Mouse (Mus musculus): ENCODE measurements at regions not wholly inside any gene's neighbourhood (a gene's known extent, or its start where the extent isn't known, plus 50 kb on each side); places are given as distances from the start of the nearest gene placed in this dataset.

DNA sequence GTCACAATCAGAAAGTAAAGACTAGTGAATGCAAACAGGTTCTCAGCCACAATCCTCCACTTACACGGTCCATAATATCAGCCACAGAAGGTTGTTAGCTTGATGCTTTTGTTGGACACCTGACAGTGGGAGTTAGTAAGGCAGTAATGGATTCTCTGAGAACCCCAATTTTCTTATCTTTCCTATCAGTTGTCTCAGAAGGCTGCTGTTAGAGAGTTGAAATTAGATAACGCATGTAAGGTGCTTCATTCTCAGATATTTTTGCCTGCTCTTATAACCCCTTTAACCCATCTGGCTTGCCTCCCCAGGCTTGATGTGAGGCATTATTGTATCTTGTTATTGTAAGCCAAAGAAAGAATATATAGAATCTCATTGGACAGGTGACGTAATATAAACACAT, 63.0 kb upstream of the Ube2e3 start:
- DNase-seq (ENCODE audit: low spot score): no peak
- intact Hi-C loops (cut with DNase I): no loop called here

- intact Hi-C loops (cut with DNase I): no loop called here
- DNase-seq (ENCODE audit: low spot score): no peak
These were observed 64.4 kb upstream of the Ube2e3 start for GRCm38 (mm10) chr2:78803543-78803942.

DNA sequence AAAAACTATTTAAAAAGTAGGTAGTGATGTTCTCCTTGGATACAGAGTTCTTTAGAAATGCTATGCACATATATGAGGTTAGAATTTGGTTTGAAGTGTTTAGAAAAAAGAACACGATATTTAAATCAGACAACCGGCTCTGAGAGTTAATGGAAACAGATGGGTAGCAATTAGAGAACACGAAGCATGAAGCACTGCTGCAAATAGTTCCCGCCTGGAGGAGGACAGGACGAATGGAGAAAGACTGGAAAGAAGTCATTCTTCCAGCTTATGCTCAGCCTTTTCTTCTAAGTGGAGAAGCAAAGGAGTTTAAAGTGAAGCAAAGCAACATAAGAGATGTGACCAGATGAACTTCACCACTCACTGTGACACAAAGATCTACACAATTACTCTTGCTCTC, 72.5 kb upstream of the Ube2e3 start:
- intact Hi-C loops (cut with DNase I): no loop called here
- DNase-seq (ENCODE audit: low spot score): no peak

DNA sequence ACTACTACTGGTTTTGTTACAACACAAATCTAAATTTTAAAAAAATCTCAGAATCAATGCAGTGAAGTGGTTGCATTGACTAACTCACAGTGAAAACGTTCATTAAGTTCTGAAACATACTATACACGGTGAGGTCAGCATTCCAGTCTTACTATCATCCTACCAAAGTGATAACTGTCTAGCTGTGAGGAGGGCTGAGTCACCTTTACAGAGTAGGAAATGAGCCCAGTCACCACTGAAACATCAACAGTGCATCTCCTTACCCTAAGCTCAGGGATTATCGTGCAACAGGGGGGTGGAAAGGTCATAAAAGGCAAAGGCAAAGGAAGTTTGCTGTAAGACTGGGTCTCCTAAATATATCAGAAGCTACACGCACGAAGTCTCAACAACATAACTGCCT, 73.2 kb upstream of the Ube2e3 start:
- DNase-seq (ENCODE audit: low spot score): no peak
- intact Hi-C loops (cut with DNase I): no loop called here

GRCm38 (mm10) chr2:78789124-78789523, 78.8 kb upstream of the Ube2e3 start:
- intact Hi-C loops (cut with DNase I): no loop called here
- DNase-seq (ENCODE audit: low spot score): no peak

- intact Hi-C loops (cut with DNase I): no loop called here
- DNase-seq (ENCODE audit: low spot score): no peak
These were observed 79.7 kb upstream of the Ube2e3 start for GRCm38 (mm10) chr2:78788222-78788621.

- intact Hi-C loops (cut with DNase I): no loop called here
- DNase-seq (ENCODE audit: low spot score): no peak
These were observed 88.0 kb upstream of the Ube2e3 start for GRCm38 (mm10) chr2:78779949-78780348.

GRCm38 (mm10) chr2:78777589-78777988, 90.3 kb upstream of the Ube2e3 start:
- no peak for DNase-seq (ENCODE audit: low spot score)
- intact Hi-C loops (cut with DNase I): no loop called here

DNA sequence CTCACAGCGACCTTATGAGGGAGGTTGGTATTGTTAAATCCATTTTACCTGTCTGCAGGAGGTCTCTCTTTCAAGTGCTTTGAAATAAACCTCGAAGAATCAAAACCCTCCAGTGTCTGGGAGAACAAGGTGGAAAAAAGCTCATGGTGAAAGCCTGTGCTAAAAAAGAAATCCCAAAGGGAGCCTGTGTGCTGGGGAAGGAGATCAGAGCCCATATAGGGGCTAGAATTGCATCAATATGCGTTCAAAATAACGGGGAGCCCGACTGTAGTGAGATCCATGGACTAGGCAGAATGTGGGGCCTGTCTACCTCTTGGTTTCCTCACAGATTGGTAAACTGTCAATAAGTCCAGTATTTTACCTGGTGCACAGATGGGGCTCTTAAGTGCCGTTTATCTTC, 113.6 kb upstream of the Ube2e3 start:
- no peak for DNase-seq (ENCODE audit: low spot score)
- intact Hi-C loops (cut with DNase I): no loop called here

DNA sequence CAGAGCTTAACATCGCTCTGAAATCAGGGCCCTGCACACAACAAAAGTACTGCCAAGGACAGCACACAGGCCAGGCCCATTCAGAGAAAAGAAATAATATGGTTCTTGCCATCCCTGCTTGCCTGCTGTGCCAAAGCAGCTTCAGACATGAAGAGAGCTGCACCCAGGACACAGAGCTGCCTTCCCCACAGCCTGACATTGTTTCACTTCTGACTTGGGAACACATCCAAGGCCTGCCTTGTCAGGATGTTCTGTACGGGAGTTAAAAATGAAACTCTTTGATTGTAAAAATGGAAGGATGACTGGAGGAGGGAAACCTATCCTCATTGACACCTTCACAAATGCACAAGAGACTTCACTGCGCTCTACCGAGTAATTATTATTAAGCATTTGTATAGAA, 114.0 kb upstream of the Ube2e3 start:
- no peak for DNase-seq (ENCODE audit: low spot score)
- intact Hi-C loops (cut with DNase I): no loop called here

DNA sequence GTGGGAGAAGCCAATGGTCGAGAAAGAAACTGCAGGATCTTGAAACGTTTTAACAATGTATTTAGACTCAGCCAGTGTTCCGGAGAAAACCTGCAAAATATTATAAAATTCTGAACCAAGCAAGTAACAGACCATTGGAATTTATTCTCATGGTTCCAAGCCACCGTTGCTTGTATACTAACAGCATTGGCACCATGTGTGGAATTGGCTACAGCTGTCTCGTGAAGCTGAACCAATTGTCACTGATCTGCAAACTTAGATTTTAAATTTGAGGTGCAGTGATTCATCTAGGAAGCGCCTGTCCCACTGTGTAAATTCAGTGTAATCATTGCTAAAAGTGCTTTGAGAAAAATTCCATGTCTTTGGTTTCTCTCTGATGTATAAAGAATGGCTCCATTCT, 137.8 kb upstream of the Ube2e3 start:
- intact Hi-C loops (cut with DNase I): loop anchor here (10.0 kb wide), 1 partner anchor 185 kb away; no protein-coding TSS in a partner anchor
- no peak for DNase-seq (ENCODE audit: low spot score)

DNA sequence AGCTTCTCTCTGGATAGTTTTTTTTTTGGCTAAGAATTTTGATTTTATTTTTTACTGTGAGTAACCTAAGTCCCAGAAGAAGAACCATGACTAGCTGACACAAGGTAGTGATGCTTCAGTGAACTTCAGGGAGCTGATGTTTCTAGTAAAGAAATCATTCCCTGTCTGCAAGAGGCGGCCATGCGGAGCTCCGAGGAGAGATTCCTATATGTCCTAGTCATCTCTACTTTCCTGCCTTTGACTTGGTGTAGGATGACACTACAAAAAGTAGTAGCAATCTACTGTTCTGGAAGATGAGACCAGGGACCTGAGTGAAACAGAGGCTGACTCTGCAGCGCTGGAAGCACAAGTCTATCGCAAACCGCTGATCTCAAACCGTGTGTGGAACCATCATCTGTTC, 141.9 kb upstream of the Ube2e3 start:
- DNase-seq (ENCODE audit: low spot score): no peak
- intact Hi-C loops (cut with DNase I): no loop called here

DNA sequence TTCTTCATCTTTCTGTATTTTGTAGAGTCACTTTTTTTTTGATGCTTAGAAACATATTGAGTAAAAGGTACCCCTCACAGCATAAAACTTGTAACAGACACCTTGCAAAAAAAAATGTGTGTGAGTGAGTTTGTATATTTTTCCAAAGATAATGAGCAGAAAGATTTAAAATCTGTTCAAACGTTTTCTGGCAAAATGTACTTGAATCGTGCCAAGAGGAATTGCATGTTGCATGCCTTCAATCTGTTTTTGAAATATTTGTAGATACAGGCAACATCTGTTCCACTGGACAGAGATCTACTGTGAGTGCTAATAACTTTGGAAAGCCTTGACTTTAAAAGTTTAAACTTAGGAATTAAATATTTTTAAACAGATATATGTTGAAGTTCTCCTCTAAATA, 143.5 kb upstream of the Ube2e3 start:
- intact Hi-C loops (cut with DNase I): no loop called here
- no peak for DNase-seq (ENCODE audit: low spot score)

DNA sequence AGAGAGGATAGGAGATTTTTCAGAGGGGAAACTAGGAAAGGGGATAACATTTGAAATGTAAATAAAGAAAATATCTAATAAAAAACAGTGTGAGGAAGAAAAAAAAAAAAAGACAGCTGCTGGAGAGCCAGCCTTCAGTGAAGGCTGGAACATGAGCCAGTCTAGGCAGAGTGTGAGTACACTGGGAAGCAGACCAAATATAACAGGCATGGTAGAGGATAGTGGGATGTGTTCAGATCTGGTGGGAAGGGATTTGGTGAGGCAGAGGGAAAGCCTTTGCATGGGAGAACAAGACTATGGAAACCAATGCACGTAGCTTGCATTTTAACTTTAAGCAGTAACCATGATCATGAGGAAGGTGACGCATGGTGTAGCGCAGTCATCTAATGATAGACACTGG, 144.5 kb upstream of the Ube2e3 start:
- intact Hi-C loops (cut with DNase I): no loop called here
- DNase-seq (ENCODE audit: low spot score): no peak

DNA sequence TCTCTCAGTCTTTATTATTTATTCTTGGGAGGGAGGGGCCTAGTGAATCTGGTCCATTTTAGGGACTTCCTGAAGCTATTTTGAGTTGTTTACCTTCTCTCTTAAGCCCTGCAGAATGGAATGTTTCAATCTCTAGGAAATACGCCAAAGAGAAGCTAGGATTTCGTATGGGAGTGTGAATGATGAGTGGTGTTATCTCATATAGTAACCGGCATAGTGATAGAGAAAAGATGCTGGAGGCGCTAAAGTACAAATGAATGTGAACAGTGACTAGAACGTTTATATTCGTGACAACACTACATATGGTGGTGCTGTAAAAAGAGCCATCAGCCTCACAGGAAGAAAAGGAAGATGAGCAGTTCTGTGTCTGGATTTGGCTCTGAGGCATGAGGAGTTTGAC, 145.2 kb upstream of the Ube2e3 start:
- no peak for DNase-seq (ENCODE audit: low spot score)
- intact Hi-C loops (cut with DNase I): no loop called here

DNA sequence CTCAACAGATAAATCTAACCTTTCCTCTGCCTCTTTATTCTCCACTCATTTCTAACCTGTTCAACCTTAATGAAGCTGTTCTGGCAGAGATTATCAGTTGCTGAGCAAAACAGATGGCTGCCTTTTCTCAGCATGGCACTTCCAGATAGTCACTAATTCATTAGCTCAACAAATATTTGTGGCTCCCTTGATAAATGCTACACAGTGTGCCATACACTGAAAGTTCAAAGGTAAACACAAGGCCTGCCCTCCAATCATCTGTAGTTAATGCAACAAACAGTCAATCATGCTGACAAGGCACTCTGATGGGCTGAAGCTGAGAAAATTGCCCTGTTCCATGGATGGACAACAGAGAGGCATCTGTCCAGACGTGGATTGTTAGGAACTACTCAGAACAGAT, 149.4 kb upstream of the Ube2e3 start:
- intact Hi-C loops (cut with DNase I): no loop called here

DNA sequence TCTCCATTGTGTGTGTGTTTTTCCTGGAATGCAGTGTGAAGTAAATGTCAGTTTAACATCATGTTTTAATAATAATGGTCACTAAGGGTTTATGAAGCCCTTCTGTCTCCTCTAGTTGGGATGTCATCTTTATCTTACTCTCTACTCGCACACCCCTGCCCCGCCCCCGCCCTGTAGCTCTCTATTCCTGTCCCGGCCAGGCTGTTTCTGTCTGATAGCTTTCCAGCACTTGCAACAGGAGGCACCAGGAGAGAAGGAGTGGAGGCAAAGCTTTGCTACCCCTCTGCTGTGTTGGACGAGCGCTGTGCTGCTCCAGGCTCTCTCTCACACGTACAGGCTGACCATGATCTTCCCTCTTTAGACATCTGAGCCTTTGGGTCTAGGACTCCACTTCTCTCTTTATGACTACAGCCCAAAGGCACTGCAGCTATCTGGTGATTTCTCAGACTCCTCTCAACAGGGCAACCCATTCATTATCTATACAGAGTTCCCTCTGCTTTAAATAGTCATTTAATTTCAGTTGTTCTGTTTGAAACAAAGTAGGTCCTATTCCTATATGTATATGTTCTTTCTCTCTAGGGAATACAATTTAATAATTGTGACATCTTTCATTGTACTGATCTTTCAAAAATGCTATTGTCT, 151.6 kb upstream of the Ube2e3 start:
- DNase-seq (ENCODE audit: low spot score): no peak
- intact Hi-C loops (cut with DNase I): no loop called here

More for the DNA sequence above, 149.4 kb upstream of the Ube2e3 start:
- DNase-seq (ENCODE audit: low spot score): no peak

- intact Hi-C loops (cut with DNase I): no loop called here
- DNase-seq (ENCODE audit: low spot score): no peak
These were observed 173.1 kb upstream of the Ube2e3 start for GRCm38 (mm10) chr2:78694851-78695250.

DNA sequence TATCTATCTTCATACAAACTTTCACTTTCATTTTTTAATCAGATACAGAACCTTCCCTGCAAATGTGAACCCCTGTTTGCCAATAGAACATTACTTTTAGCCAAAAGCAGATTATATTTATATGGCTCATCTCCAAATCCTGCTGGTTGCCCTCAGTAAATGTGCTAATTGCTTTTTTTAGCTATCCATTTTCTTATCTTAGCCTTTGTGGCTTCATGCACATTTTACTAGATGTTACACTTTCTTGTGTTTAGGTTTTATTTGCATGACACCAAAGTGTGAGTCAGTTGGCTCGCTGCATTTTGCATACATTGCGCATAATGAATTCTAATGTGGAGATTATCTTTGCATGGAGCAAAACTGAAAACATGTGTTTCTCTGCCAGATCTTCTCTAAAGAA, 211.3 kb upstream of the Ube2e3 start:
- intact Hi-C loops (cut with DNase I): no loop called here
- no peak for DNase-seq (ENCODE audit: low spot score)

GRCm38 (mm10) chr2:78655156-78655855, 212.6 kb upstream of the Ube2e3 start:
- DNase-seq (ENCODE audit: low spot score): no peak

DNA sequence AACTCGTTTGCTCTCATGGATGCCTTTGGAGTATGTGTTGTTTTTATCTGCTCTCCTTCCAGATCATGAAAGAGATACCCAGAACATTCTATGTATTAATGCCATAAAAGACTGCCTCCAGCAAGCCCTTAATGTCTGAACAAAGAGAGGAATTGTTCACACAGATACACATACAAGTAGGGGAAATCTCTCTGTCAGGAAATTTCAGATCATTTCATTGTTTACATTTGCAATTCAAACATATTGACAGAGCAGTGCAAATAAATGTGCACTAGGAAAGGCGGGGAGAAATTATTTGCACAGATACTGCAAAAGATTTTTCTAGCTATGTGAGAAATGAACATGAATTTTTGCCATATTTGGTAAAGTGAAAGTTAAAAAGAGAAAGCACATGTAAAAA, 216.4 kb upstream of the Ube2e3 start:
- no peak for DNase-seq (ENCODE audit: low spot score)
- intact Hi-C loops (cut with DNase I): no loop called here

More at GRCm38 (mm10) chr2:78655156-78655855, 212.6 kb upstream of the Ube2e3 start:
- intact Hi-C loops (cut with DNase I): no loop called here

GRCm38 (mm10) chr2:78640361-78640760, 227.6 kb upstream of the Ube2e3 start:
- no peak for DNase-seq (ENCODE audit: low spot score)
- intact Hi-C loops (cut with DNase I): no loop called here

Measured in heart, postnatal 25 days (tissue).